Mouse (Mus musculus) forebrain, postnatal 0 days (tissue): ENCODE measurements at regions not wholly inside any gene's neighbourhood (a gene's known extent, or its start where the extent isn't known, plus 50 kb on each side); places are given as distances from the start of the nearest gene placed in this dataset.

Experiments
- ATAC-seq: fragments of 200-750 bp; cut with Nextera tagmentation; 2 replicates; pipeline ENCODE4 v1.8.0; 2017; ENCODE audit warnings: mild to moderate bottlenecking, moderate library complexity
- DNase-seq: peaks from one replicate; pipeline ENCODE4 v3.0.0-alpha.2; 2015
- H3K27ac ChIP-seq: fragments of 300-500 bp; sonication (generic); 2 replicates; pipeline ENCODE4 v1.5.1; 2014; ENCODE audit warnings: low read depth, mild to moderate bottlenecking, antibody characterized with exemption, low read length, moderate library complexity, mixed read lengths
- H3K27me3 ChIP-seq: fragments of 300-500 bp; sonication (generic); 2 replicates; pipeline ENCODE4 v1.6.1; 2014; ENCODE audit warnings: mild to moderate bottlenecking, low read length, mixed read lengths; ENCODE audit not compliant: insufficient read depth
- H3K36me3 ChIP-seq: fragments of 300-500 bp; sonication (generic); 2 replicates; pipeline ENCODE4 v1.6.1; 2014; ENCODE audit warnings: mild to moderate bottlenecking, moderate library complexity; ENCODE audit not compliant: insufficient read depth
- H3K4me1 ChIP-seq: fragments of 300-500 bp; sonication (generic); 2 replicates; pipeline ENCODE4 v1.6.1; 2014; ENCODE audit warnings: antibody characterized with exemption; ENCODE audit not compliant: insufficient read depth
- H3K4me2 ChIP-seq: fragments of 300-500 bp; sonication (generic); 2 replicates; pipeline ENCODE4 v1.6.1; 2014; ENCODE audit warnings: low read depth, mild to moderate bottlenecking, moderate library complexity
- H3K4me3 ChIP-seq: fragments of 300-500 bp; sonication (generic); 2 replicates; pipeline ENCODE4 v1.5.1; 2014; ENCODE audit warnings: low read depth, low read length, mixed read lengths
- H3K9ac ChIP-seq: fragments of 300-500 bp; sonication (generic); 2 replicates; pipeline ENCODE4 v1.6.1; 2014; ENCODE audit warnings: mild to moderate bottlenecking
- H3K9me3 ChIP-seq: fragments of 300-500 bp; sonication (generic); 2 replicates; pipeline ENCODE4 v1.6.1; 2016; ENCODE audit warnings: low read length
- CTCF ChIP-seq: sonication (generic); IDR thresholded peaks from 2 replicates; pipeline ENCODE4 v1.5.1; 2016; ENCODE audit warnings: antibody characterized with exemption, control low read depth, low read depth
- WGBS: fragments of 180-500 bp; shearing (Covaris S2); extraction: QIAGEN DNeasy Blood & Tissue Kit; methylation state at CpG from one replicate; pipeline ENCODE4 v1.1.7; 2014; 5-methylcytosine and 5-hydroxymethylcytosine counted together

DNA sequence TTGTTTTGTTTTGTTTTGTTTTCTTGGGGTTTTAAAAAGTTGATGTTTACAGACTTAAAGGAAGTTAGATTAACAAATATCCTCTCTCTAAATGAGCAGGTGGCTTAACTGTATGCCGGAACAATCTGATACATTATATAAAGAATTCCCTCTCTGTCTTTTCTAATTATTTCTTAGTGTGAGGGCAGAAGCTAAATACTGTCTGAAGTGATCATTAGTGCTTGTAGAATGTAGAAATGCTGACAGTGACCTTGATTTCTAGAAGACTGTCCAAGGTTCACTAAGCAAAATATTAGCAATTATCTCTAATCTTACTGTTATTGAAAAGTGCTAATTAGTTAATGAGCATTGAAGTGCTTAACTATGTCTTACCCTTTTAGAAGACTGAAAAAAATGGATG lies 1437.3 kb upstream of the Igfbp7 start:
- no peak overlapping the region for H3K9ac ChIP-seq
- H3K27me3 ChIP-seq: no peaks in the 10 kb centered on the region
- TF ChIP-seq CTCF: no peak
- H3K9me3 ChIP-seq: no peaks in the 10 kb centered on the region
- DNase-seq (no peak), ATAC-seq (no peak)
- H3K4me2 ChIP-seq: no peak overlapping the region
- WGBS: 70% methylated on average over 1 of the region's 1 CpGs
- no peaks in the 10 kb centered on the region for H3K36me3 ChIP-seq
- no peak overlapping the region for H3K27ac ChIP-seq
- H3K4me1 ChIP-seq: no peaks in the 10 kb centered on the region
- no peak overlapping the region for H3K4me3 ChIP-seq

DNA sequence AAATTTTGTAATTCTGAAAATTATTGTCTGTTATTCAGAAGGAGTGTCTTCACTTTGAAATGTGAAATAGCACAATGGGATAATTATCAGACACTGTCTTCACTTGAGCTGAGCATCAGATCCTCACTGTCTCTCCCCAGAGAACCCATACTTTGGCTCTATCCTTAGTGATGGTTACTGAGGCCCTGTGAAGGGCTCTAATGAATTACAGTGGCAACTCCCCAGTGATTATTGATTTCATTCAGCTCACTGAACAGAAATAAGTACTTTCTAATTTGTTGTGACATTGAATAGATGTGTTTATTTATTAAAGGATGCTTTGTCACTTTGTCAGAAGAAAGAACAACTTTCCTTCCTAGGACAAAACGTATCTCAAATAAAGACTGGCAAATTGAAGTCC lies 1389.5 kb upstream of the Igfbp7 start:
- no peaks in the 10 kb centered on the region for H3K36me3 ChIP-seq
- WGBS: 34% methylated on average over 1 of the region's 1 CpGs
- no peak overlapping the region for H3K4me2 ChIP-seq
- H3K4me1 ChIP-seq: no peaks in the 10 kb centered on the region
- no peak overlapping the region for H3K9ac ChIP-seq
- no peaks in the 10 kb centered on the region for H3K9me3 ChIP-seq
- H3K4me3 ChIP-seq: no peak overlapping the region
- no peaks in the 10 kb centered on the region for H3K27me3 ChIP-seq
- no peak for TF ChIP-seq CTCF
- no peak for DNase-seq
- H3K27ac ChIP-seq: no peak overlapping the region
- ATAC-seq: no peak; the same call in 1 of the 2 replicates
